Mouse (Mus musculus): ENCODE results near the gene Esrra. TPM values are rescaled to one million over a fixed set of nuclear protein-coding genes. Genes with fewer than 3 reads are reported as not detected.
"Not testable (repeated sequence)": the region's sequence is repeated elsewhere in the genome, so short reads cannot be mapped to it uniquely, and the experiment has no call there.

Gene Esrra
- polyA plus RNA-seq, 1 experiment from 2014 or later, result 3.7 TPM

DNA sequence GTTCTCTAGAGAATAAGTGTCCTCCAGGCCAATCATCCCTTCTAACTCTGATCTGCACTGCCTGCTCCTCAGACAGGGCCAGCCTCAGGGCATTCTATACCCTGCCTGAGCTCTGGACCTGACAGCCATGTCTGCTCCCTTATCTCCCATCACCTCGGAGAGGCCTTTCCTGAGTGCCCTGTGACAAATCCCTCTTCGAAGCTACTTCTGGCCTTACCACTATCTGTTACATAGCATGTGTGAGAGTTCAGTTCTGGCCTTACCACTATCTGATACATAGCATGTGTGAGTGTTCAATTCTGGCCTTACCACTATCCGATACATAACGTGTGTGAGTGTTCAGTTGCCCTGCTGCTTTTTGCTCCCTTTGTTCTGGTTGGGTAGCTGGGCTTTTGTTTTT lies 6.3 kb downstream of the Esrra start:
- ATAC-seq (ENCODE audit: low FRiP score), result no peak
- Histone ChIP-seq H3K36me3 (ENCODE audit: control insufficient read depth, insufficient read depth, low read length) (peaks cover 10% of the 10 kb centered on the region), H3K27ac (ENCODE audit: low read depth, low read length) (no peak overlapping the region), H3K27me3 (ENCODE audit: control insufficient read depth, insufficient read depth, low read length) (no peaks in the 10 kb centered on the region), H3K9ac (ENCODE audit: low read length) (no peak overlapping the region), H3K4me3 (ENCODE audit: low read depth, low read length) (no peak overlapping the region), H3K4me2 (no peak overlapping the region), H3K9me3 (ENCODE audit: control insufficient read depth, low read length) (no peaks in the 10 kb centered on the region), H3K4me1 (ENCODE audit: control insufficient read depth, insufficient read depth, low read length) (peaks cover 10% of the 10 kb centered on the region)
- WGBS, result 90% methylated on average over 4 of the region's 4 CpGs
- DNase-seq (ENCODE audit: low spot score, missing footprints), result no peak

DNA sequence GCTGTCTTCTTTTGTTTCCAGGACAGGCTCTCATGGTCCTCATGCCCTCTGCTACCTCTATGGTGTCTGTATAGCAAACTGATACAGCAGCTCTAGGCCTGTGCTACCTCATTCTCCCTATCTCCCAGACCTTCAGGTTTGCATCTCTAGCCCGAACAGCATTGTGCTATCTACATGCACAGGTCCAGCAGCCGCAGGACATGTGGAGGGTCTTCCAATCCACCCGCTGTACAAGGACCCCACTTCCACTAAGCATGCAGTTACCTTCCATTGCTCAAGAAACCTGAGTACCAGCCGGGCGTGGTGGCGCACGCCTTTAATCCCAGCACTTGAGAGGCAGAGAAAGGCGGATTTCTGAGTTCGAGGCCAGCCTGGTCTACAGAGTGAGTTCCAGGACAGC lies 7.1 kb downstream of the Esrra start:
- WGBS, result 86% methylated on average over 9 of the region's 9 CpGs
- no peaks in the 10 kb centered on the region for H3K9me3 ChIP-seq (ENCODE audit: control insufficient read depth, low read length)
- no peaks in the 10 kb centered on the region for H3K27me3 ChIP-seq (ENCODE audit: control insufficient read depth, insufficient read depth, low read length)
- DNase-seq (ENCODE audit: low spot score, missing footprints), result no peak
- H3K4me2 ChIP-seq, result no peak overlapping the region
- no peak overlapping the region for H3K27ac ChIP-seq (ENCODE audit: low read depth, low read length)
- H3K36me3 ChIP-seq (ENCODE audit: control insufficient read depth, insufficient read depth, low read length), result peaks cover 10% of the 10 kb centered on the region
- no peak for ATAC-seq (ENCODE audit: low FRiP score)
- no peak overlapping the region for H3K9ac ChIP-seq (ENCODE audit: low read length)
- peaks cover 6% of the 10 kb centered on the region for H3K4me1 ChIP-seq (ENCODE audit: control insufficient read depth, insufficient read depth, low read length)
- H3K4me3 ChIP-seq (ENCODE audit: low read depth, low read length), result no peak overlapping the region

DNA sequence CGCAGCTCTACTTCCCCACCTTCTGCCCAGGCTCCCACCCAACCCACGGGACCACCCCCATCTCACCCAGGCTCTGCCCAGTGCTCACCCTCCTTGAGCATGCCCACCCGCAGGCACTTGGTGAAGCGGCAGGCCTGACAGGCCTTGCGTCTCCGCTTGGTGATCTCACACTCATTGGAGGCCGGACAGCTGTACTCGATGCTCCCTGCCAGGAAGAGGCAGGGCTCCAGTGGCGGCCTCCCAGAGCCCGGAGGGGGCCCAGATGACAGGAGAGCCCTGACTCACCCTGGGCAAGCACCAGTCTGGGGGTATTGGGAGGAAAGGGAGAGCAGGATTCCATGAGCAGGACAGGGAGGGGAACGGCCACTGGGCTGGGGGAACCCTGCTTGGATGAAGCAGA lies 7.6 kb downstream of the Esrra start:
- Histone ChIP-seq H3K4me1 (ENCODE audit: control insufficient read depth, insufficient read depth, low read length) (peaks cover 7% of the 10 kb centered on the region), H3K27ac (ENCODE audit: low read depth, low read length) (no peak overlapping the region), H3K36me3 (ENCODE audit: control insufficient read depth, insufficient read depth, low read length) (peaks cover 10% of the 10 kb centered on the region), H3K27me3 (ENCODE audit: control insufficient read depth, insufficient read depth, low read length) (no peaks in the 10 kb centered on the region), H3K9me3 (ENCODE audit: control insufficient read depth, low read length) (no peaks in the 10 kb centered on the region), H3K4me3 (ENCODE audit: low read depth, low read length) (no peak overlapping the region), H3K9ac (ENCODE audit: low read length) (no peak overlapping the region), H3K4me2 (no peak overlapping the region)
- 86% methylated on average over 11 of the region's 11 CpGs for whole genome bisulfite sequencing
- no peak for DNase-seq (ENCODE audit: low spot score, missing footprints)
- ATAC-seq (ENCODE audit: low FRiP score), result no peak

DNA sequence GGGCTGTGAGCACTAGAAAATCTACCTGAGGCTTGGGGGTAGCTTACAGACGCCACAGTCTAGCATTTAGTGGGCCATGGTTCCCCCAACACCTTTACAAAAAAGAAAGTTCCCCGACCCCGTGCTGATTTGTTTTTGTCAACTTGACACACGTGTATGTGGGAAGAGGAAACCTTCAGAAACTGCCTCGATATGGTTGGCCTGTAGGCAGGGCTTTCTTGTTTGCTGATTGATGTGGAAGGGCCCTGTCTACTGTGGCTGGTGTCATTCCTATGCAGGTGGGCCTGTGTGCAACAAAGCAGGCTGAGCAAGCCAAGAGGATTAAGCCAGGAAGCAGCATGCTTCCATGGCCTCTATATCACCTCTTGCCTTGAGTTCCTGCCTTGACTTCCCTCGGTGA lies 8.6 kb downstream of the Esrra start:
- H3K9me3 ChIP-seq (ENCODE audit: control insufficient read depth, low read length), result no peaks in the 10 kb centered on the region
- H3K4me2 ChIP-seq, result no peak overlapping the region
- no peak for ATAC-seq (ENCODE audit: low FRiP score)

DNA sequence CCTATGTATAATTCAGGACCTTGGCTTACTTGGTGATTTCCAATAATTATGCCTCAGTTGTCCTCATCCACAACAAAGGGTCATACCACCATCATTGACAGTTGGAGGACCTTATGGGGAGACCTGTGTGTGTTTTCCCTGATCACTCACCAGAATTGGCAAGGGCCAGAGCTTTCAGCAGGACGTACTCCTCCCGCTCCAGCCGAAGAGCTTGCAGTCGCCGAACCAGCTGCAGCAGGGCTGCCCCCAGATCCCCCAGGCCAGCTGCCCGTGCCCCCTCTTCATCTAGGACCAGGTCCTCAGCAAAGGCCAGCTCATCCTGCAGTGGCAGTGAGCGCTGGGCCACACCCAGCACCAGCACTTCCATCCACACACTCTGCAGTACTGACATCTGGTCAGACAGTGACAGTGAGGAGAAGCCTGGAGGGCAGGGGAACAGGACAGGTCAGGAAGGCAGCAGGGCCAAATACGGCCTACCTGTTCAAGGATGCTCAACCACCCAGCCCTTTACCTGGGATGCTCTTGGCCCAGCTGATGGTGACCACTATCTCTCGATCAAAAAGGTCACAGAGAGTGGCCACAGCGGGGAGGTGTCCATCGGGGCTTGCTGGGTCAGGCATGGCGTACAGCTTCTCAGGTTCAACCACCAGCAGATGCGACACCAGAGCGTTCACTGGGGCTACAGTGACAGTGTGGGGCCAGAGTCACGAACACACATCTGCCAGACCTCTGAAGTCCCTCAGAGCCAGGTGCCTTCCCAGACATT lies 9.2 kb downstream of the Esrra start:
- H3K4me1 ChIP-seq (ENCODE audit: control insufficient read depth, insufficient read depth, low read length), result peaks cover 18% of the 10 kb centered on the region
- ATAC-seq (ENCODE audit: low FRiP score), result no peak
- no peak overlapping the region for H3K9ac ChIP-seq (ENCODE audit: low read length)
- 94% methylated on average over 15 of the region's 15 CpGs for WGBS
- no peaks in the 10 kb centered on the region for H3K27me3 ChIP-seq (ENCODE audit: control insufficient read depth, insufficient read depth, low read length)
- no peak overlapping the region for H3K27ac ChIP-seq (ENCODE audit: low read depth, low read length)
- no peaks in the 10 kb centered on the region for H3K9me3 ChIP-seq (ENCODE audit: control insufficient read depth, low read length)
- peaks cover 10% of the 10 kb centered on the region for H3K36me3 ChIP-seq (ENCODE audit: control insufficient read depth, insufficient read depth, low read length)
- H3K4me2 ChIP-seq, result no peak overlapping the region
- H3K4me3 ChIP-seq (ENCODE audit: low read depth, low read length), result no peak overlapping the region
- DNase-seq (ENCODE audit: low spot score, missing footprints), result no peak

More for the DNA sequence above, 8.6 kb downstream of the Esrra start:
- Histone ChIP-seq H3K4me3 (ENCODE audit: low read depth, low read length) (no peak overlapping the region), H3K27ac (ENCODE audit: low read depth, low read length) (no peak overlapping the region), H3K4me1 (ENCODE audit: control insufficient read depth, insufficient read depth, low read length) (peaks cover 16% of the 10 kb centered on the region), H3K27me3 (ENCODE audit: control insufficient read depth, insufficient read depth, low read length) (no peaks in the 10 kb centered on the region), H3K36me3 (ENCODE audit: control insufficient read depth, insufficient read depth, low read length) (peaks cover 10% of the 10 kb centered on the region), H3K9ac (ENCODE audit: low read length) (no peak overlapping the region)
- 86% methylated on average over 6 of the region's 6 CpGs for WGBS
- DNase-seq (ENCODE audit: low spot score, missing footprints), result no peak

DNA sequence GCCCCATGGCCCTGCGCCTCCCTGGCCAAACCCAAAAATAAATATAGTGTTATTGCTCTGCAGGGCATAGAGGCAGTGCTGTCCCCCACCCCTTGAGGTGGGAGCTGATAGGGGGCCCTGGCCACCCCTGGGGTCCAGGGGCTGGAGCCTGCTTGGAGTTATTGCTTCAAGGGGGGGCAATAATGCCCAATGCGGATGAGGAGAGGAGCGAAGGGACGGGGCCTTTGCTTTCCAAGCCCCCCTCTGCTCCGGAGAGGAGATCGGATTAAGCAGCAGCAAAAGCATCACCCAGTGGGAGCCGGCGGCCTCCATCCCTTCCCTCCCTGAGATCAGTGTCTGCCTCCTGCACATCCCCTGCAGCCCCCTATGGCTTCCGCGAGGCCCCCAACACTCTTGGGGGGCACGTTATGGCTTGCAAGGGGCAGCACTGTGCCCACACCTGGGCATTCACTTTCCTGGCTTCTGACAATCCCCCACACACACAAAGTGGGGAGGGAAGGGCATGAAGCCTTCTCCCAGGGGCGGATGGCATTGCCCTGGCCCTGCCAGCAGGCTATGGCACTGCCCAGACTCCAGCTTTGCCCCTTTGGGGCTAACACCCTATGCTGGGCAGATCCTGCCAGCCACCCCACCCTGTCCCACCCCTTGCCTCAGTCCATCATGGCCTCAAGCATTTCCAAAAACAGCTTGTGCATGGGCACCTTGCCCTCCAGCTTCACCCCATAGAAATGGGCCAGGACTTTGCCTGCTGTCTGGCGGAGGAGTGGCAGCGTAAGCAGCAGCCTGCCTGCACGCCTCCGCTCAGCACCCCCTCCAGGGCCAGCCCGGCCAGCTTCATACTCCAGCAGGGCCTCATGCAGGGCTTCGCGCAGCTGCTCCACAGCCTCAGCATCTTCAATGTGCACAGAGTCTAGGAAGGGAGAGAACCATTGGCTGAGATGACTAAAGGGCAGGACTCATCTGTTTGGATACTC lies 10.2 kb downstream of the Esrra start:
- Histone ChIP-seq H3K9me3 (ENCODE audit: control insufficient read depth, low read length) (no peaks in the 10 kb centered on the region), H3K9ac (ENCODE audit: low read length) (no peak overlapping the region), H3K36me3 (ENCODE audit: control insufficient read depth, insufficient read depth, low read length) (peaks cover 16% of the 10 kb centered on the region), H3K27me3 (ENCODE audit: control insufficient read depth, insufficient read depth, low read length) (no peaks in the 10 kb centered on the region), H3K4me3 (ENCODE audit: low read depth, low read length) (no peak overlapping the region; the same call in 1 of the 2 replicates), H3K4me1 (ENCODE audit: control insufficient read depth, insufficient read depth, low read length) (peaks cover 18% of the 10 kb centered on the region), H3K27ac (ENCODE audit: low read depth, low read length) (no peak overlapping the region), H3K4me2 (peak overlapping the region; percentile 67)
- 87% methylated on average over 19 of the region's 19 CpGs for WGBS
- no peak for ATAC-seq (ENCODE audit: low FRiP score)
- no peak for DNase-seq (ENCODE audit: low spot score, missing footprints)

DNA sequence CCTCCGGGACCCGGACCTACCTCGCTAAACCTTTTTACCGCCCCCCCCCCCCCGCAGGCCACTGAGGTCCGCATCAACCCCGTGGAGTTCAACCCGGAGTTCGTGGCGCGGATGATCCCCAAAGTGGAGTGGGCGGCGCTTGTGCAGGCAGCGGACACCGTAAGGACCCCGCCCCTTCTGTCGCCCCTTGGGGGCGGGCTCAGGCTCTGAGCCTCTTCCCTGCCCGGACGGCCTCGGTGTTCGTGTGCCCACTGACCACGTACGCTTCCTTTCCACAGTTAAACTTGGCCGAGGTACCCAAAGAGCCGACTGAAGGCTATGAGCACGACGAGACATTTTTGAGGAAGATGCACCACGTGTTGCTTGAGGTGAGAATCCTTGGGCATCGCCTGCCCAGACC lies 11.3 kb downstream of the Esrra start:
- whole genome bisulfite sequencing, result 0% methylated on average over 30 of the region's 30 CpGs
- ATAC-seq (ENCODE audit: low FRiP score) (peak; percentile 56; the same call in 1 of the 2 replicates), DNase-seq (ENCODE audit: low spot score, missing footprints) (peak; percentile 88)
- peak overlapping the region; percentile 76 for H3K9ac ChIP-seq (ENCODE audit: low read length)
- not testable (repeated sequence) for H3K9me3 ChIP-seq (ENCODE audit: control insufficient read depth, low read length); H3K27me3 ChIP-seq (ENCODE audit: control insufficient read depth, insufficient read depth, low read length)
- H3K4me3 ChIP-seq (ENCODE audit: low read depth, low read length), result peak overlapping the region; percentile 69
- H3K27ac ChIP-seq (ENCODE audit: low read depth, low read length), result peak overlapping the region; percentile 92
- H3K4me2 ChIP-seq, result peak overlapping the region; percentile 67
- H3K36me3 ChIP-seq (ENCODE audit: control insufficient read depth, insufficient read depth, low read length), result peaks cover 18% of the 10 kb centered on the region
- H3K4me1 ChIP-seq (ENCODE audit: control insufficient read depth, insufficient read depth, low read length), result peaks cover 18% of the 10 kb centered on the region

DNA sequence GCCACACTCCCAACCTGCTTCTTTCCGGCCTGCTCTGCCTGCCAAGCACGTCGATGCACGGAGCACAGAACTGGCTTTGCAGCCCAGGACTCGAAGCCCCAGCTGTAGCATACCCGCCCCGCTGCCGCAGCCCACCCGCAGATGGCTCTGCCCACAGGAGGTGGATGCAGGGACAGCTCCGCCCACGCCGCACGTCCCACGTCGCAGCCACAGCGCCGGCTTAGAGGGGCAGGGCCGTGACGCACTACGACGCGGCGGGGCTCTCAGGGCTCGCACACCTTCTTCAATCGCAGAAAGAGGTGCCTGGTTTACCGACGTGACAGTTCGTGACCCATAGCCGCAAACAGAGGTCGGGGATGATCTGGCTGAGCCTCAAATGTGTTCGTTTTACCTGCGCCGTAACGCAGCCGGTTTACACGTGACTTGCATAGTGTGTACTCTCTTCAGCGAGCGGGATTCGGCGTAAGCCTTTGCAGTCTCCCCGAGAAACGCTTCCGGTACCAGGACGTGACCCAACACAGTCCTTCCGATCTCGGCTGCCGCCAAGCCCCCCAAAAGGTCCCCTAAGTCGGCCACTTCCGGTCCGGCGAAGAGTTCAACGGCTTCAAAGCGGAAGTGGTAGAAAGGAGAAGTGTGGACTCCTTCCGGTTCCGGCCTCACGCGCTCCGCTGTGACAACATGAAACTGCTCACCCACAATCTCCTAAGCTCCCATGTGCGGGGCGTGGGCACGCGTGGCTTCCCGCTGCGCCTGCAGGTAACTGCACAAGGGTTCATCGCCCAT lies 11.9 kb downstream of the Esrra start, which contains the start of the genes Trmt112 and Prdx5:
Gene Trmt112 (plus strand): TSS at position 192 of the 783 bp plus-strand sequence.
Gene Prdx5 (minus strand): TSS at position 600 of the 783 bp plus-strand sequence.
- no peaks in the 10 kb centered on the region for H3K9me3 ChIP-seq (ENCODE audit: control insufficient read depth, low read length)
- peaks cover 20% of the 10 kb centered on the region for H3K36me3 ChIP-seq (ENCODE audit: control insufficient read depth, insufficient read depth, low read length)
- peak within 1 kb of the TSS; percentile 76 for H3K9ac ChIP-seq (ENCODE audit: low read length)
- H3K4me2 ChIP-seq, result peak within 1 kb of the TSS; percentile 67
- peaks cover 18% of the 10 kb centered on the region for H3K4me1 ChIP-seq (ENCODE audit: control insufficient read depth, insufficient read depth, low read length)
- H3K27me3 ChIP-seq (ENCODE audit: control insufficient read depth, insufficient read depth, low read length), result no peaks in the 10 kb centered on the region
- WGBS, result 0% methylated on average over 65 of the region's 65 CpGs
- peak within 1 kb of the TSS; percentile 69 for H3K4me3 ChIP-seq (ENCODE audit: low read depth, low read length)
- peak; percentile 98 for DNase-seq (ENCODE audit: low spot score, missing footprints)
- H3K27ac ChIP-seq (ENCODE audit: low read depth, low read length), result peak within 1 kb of the TSS; percentile 92
- peak; percentile 91 for ATAC-seq (ENCODE audit: low FRiP score)
